Mouse (Mus musculus) E14TG2a.4 (cell line): ENCODE results near the gene Mas1.

Experiments
- CTCF ChIP-seq: conservative IDR thresholded peaks from 2 replicates; pipeline ENCODE4 v1.5.1; 2014; ENCODE audit warnings: low read length
- NANOG ChIP-seq: IDR thresholded peaks from 2 replicates; pipeline ENCODE4 v1.6.1; 2014; ENCODE audit warnings: borderline replicate concordance, low read length, mixed read lengths
- POU5F1 ChIP-seq: IDR thresholded peaks from 2 replicates; pipeline ENCODE4 v1.6.1; 2014; ENCODE audit warnings: low read length, borderline replicate concordance

GRCm38 (mm10) chr17:12851689-12852088 lies 16.3 kb downstream of the Mas1 start:
- no peak for TF ChIP-seq CTCF
- TF ChIP-seq POU5F1, result no peak
- TF ChIP-seq NANOG, result no peak
